Mouse (Mus musculus) brain, embryonic 14.5 days (tissue): ENCODE data around the gene Faap100.

Source experiments
- CTCF ChIP-seq: fragments of 200-500 bp; IDR thresholded peaks from 2 replicates; pipeline ENCODE4 v1.5.1; 2012; ENCODE audit warnings: inconsistent platforms, mild to moderate bottlenecking, moderate library complexity, borderline replicate concordance; ENCODE audit not compliant: insufficient read depth, insufficient read length; ENCODE audit errors: extremely low read depth
- POLR2A ChIP-seq: fragments of 200-500 bp; IDR thresholded peaks from 2 replicates; pipeline ENCODE4 v1.6.1; 2012; ENCODE audit warnings: mild to moderate bottlenecking, inconsistent platforms, borderline replicate concordance; ENCODE audit not compliant: poor library complexity, insufficient read depth, insufficient read length, severe bottlenecking; ENCODE audit errors: extremely low read depth

DNA sequence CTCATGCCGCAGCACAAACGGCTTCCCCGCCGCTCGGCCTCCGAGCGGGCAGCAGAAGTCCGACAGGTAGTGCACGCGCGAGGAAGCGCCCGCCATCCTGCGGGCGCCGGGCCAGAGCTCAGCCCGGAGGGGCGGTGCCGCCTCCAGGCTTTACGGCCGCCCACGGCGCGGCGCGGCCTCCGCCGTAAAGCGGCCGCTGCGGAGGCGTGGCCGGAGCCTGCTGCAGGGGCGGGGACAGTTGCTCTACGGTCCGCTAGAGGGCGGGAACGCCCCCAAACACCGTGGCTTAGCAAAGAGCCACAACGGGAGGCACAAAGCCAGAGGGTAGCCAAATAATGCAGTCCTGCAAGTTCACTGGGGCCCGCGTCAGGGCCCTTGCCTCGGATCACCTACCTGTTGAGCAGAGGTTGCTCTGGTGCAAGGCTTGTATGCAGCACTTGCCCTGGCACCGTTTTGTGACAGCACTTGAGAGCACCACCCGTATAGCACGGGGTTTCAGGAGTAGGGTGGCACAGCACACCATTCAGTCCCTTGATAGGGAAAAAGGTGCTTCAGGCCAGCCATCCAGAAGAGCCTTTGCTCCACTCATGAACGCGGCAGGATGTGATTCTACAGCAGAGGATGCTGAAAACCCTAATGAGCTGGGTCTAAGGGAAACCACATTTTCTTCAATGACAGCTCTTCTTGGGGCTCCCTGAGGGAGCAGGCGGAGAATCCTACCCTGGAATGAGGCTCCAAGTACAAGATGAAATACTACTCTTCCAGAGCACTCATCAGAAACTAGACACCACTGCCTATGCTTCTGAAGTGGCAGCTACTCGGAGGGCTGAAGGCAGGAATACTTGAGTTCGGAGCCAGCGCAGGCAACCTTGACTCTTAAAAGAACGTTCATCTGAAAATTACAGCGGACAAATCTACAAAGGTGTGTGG is at the start of gene Faap100:
- TF ChIP-seq CTCF, result peak; percentile 69
- peak; percentile 92 for TF ChIP-seq POLR2A
